Mouse (Mus musculus): ENCODE data around the gene Tldc1.

Tldc1 gene

DNA sequence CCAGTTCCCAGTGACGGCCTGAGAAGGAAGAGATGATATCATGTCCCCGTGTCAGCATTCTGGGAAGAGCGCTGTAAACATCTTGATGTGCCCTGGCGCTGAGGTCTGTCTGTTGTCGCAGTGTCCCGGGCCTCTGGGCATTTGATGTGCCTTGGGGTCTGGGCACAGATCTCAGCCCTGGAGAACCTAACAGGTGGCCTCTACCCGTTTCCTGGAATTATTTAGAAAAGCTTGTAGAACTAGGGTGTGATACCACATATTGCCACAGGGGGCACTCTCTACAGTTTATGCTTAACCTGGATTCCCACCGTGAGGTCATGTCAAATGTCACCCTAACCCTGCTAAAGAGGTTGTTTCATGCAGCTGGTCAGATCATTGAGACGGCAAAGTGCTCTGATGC lies 60.5 kb downstream of the Tldc1 start:
- peak; percentile 60 to 71 for DNase-seq

DNA sequence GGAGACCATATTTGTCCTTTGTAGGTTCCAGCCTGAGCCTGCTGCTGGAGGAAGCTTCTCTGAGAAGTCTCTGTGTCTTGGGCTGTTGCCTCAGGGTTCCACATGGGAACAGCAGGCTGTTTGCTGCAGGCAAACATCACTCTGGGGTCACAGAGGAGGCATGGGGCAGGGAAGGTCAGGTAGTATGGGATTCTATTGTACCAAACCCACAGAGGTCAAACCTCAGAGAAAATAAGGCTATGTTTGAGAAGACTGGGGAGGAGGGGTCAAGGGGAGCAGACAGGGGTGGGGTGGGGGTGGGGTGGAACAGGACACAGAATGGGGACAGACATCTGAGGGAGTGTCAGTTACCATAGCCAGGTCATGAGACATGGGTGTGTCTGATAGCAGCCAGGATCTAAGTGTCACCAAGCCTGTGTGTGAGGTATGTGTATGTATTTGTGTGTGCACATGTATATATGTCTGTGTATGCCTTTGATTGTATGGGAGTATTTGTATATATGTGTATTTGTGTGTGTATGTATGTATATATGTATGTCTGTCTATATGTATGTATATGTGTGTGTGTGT lies 61.4 kb downstream of the Tldc1 start:
- DNase-seq: no peak

DNA sequence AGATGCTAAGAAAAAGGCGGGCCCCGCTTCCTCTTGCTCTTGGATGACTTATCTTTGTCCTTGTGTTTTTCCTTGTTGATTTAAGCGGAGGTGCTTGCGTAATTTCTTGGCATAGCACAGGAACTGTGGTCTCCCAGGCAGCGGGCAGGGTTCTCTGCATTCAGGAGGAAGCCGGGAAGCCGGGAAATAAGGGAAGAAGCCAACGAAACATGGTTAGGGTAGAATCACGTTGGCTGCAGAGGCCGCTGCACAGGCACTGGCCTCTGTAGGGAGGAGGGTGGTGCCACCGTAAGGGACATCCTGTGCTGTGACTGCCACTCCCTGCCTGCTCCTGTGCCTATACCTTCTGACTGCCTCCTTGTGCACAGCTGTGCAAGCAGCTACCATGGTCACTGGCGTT lies 63.0 kb downstream of the Tldc1 start:
- DNase-seq: no peak

GRCm38 (mm10) chr8:119713421-119713820 lies 64.8 kb downstream of the Tldc1 start:
- no peak for DNase-seq

DNA sequence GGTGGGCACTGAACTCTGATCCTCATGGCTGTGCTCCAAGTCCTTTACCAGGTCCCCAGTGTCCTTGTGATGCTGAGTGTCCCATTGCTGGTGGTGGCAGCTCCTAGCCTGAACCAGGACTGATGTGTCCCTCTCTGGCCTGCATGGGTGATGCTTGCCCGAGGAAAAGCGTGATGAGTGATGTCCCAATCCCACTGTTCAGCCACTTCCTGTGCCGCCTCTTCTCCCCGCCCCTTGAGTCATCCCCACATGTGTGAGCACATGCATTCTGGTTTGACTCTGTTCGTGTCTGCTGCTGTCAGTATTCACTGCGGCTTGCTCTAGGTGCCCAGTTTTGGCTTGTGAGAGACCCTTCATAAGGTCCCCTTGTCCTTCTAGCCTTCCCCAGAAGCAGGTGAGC lies 66.0 kb downstream of the Tldc1 start:
- no peak for DNase-seq
